ENCODE assay signal across 11 mouse cellular contexts in genomic region chr6:84009915-84010302, GRCm38 (mm10). TPM values are rescaled to one million over a fixed set of nuclear protein-coding genes. Genes with fewer than 3 reads are reported as not detected.
DNase-seq lines count a peak whose midpoint lies in the region; ATAC-seq lines count a peak whose summit lies in the region.
"Had no signal": no experiment of that assay in that cellular context is flagged by ENCODE, and none has a peak within 500 bp of the region (broad histone marks: within the 10 kb centered on the region; RNA-seq: fewer than 3 reads in every experiment).

No protein-coding gene starts in this region.

- no peak for DNase-seq in heart, adult 8-10 months (ENCODE audit: low spot score)
- peak; percentile 18 for DNase-seq in Muller cell, postnatal 12 days (ENCODE audit: inconsistent ontology term)
- DNase-seq in gastrocnemius, postnatal 10 days = no peak
- no peak for DNase-seq in thymus, postnatal 25 days
- DNase-seq: cerebellum, adult 11 months had no signal

- WGBS in heart, embryonic 13.5 days = 19% methylated on average over 4 of the region's 4 CpGs
- WGBS in heart, embryonic 16.5 days = 22% methylated on average over 4 of the region's 4 CpGs
- 24% methylated on average over 4 of the region's 4 CpGs for WGBS in limb, embryonic 13.5 days

- no peaks in the 10 kb centered on the region for H3K9me3 ChIP-seq in heart, embryonic 13.5 days
- no peaks in the 10 kb centered on the region for H3K9me3 ChIP-seq in heart, embryonic 16.5 days (replicated peaks; ENCODE audit: control insufficient read depth, low read length)
- H3K9me3 ChIP-seq in limb, embryonic 13.5 days = no peaks in the 10 kb centered on the region

- peaks cover 60% of the 10 kb centered on the region for H3K4me1 ChIP-seq in heart, embryonic 13.5 days
- peaks cover 34% of the 10 kb centered on the region for H3K4me1 ChIP-seq in heart, embryonic 16.5 days (ENCODE audit: control insufficient read depth, insufficient read depth, low read length)
- H3K4me1 ChIP-seq in limb, embryonic 13.5 days = peaks cover 28% of the 10 kb centered on the region

- H3K27me3 ChIP-seq in heart, embryonic 13.5 days (replicated peaks) = no peaks in the 10 kb centered on the region
- no peaks in the 10 kb centered on the region for H3K27me3 ChIP-seq in heart, embryonic 16.5 days (ENCODE audit: control insufficient read depth, insufficient read depth, low read length)
- peaks cover 24% of the 10 kb centered on the region for H3K27me3 ChIP-seq in limb, embryonic 13.5 days

- no peaks in the 10 kb centered on the region for H3K36me3 ChIP-seq in heart, embryonic 13.5 days
- no peaks in the 10 kb centered on the region for H3K36me3 ChIP-seq in heart, embryonic 16.5 days (ENCODE audit: control insufficient read depth, insufficient read depth)
- no peaks in the 10 kb centered on the region for H3K36me3 ChIP-seq in limb, embryonic 13.5 days

- H3K27ac ChIP-seq in heart, embryonic 13.5 days (replicated peaks) = peak overlapping the region; percentile 94
- H3K27ac ChIP-seq in heart, embryonic 16.5 days (ENCODE audit: low read length) = peak overlapping the region; percentile 88
- H3K27ac ChIP-seq in limb, embryonic 13.5 days = no peak overlapping the region; the same call in 1 of the 2 replicates
- H3K27ac ChIP-seq: macrophage had no signal

- peak overlapping the region; percentile 84 for H3K4me2 ChIP-seq in heart, embryonic 13.5 days
- H3K4me2 ChIP-seq in heart, embryonic 16.5 days (ENCODE audit: low read depth, low read length) = peak overlapping the region; percentile 74
- peak overlapping the region; percentile 28 for H3K4me2 ChIP-seq in limb, embryonic 13.5 days (replicated peaks)

- ATAC-seq in heart, embryonic 13.5 days (ENCODE audit: extremely low read depth, insufficient number of reproducible peaks, low FRiP score, low TSS enrichment) = no peak
- ATAC-seq in heart, embryonic 16.5 days (replicated peaks; ENCODE audit: extremely low read depth, insufficient read depth, low FRiP score) = no peak
- ATAC-seq in limb, embryonic 13.5 days (ENCODE audit: low FRiP score, low read depth) = no peak; the same call in 1 of the 2 replicates
- ATAC-seq in megakaryocyte-erythroid progenitor cell, adult 5-6 weeks (replicated peaks; ENCODE audit: low FRiP score, low TSS enrichment, poor library complexity, severe bottlenecking) = no peak
- ATAC-seq: CD4-positive, CD25-positive, alpha-beta regulatory T cell, adult 4 months had no signal

- H3K9ac ChIP-seq in heart, embryonic 13.5 days = peak overlapping the region; percentile 80
- H3K9ac ChIP-seq in heart, embryonic 16.5 days (ENCODE audit: low read length) = peak overlapping the region; percentile 63
- H3K9ac ChIP-seq in limb, embryonic 13.5 days = no peak overlapping the region

- peak overlapping the region; percentile 58 for H3K4me3 ChIP-seq in heart, embryonic 13.5 days
- H3K4me3 ChIP-seq in heart, embryonic 16.5 days (ENCODE audit: low read length) = peak overlapping the region; percentile 59
- H3K4me3 ChIP-seq in limb, embryonic 13.5 days = no peak overlapping the region; the same call in 1 of the 2 replicates

RNA-seq across cellular contexts. Expression of gene Dysf, which starts 1.5 kb away (rescaled TPM):
- 11.2 and 13.1 TPM in 2 replicates for polyA plus RNA-seq in heart, embryonic 13.5 days (2015; fragmentation: Nextera tagmentation; extraction: Ambion mirVana)
- 100 to 1,000 TPM in 3 of 4 experiments, 10 to 100 TPM in 1; 94.9 to 111 (median 106) TPM for total RNA-seq in heart, adult 8-10 months (2022)
- 13.2 and 15.5 TPM in 2 replicates for polyA plus RNA-seq in heart, embryonic 16.5 days (2015; fragmentation: Nextera tagmentation; extraction: Ambion mirVana)
- polyA plus RNA-seq in limb, embryonic 13.5 days (2015; fragmentation: Nextera tagmentation; extraction: Ambion mirVana) = 8.3 and 10.2 TPM in 2 replicates
- 100 to 1,000 TPM; 111 to 117 TPM for total RNA-seq in gastrocnemius, postnatal 10 days (2021)
- total RNA-seq in megakaryocyte-erythroid progenitor cell, adult 5-6 weeks (2014; fragmentation: Nextera tagmentation) = not detected in 2 replicates
- not detected in 2 replicates for total RNA-seq in megakaryocyte-erythroid progenitor cell, adult 5-6 weeks (2017)
- polyA plus RNA-seq: CD4-positive, CD25-positive, alpha-beta regulatory T cell, adult 4 months had no signal

Comparison
In these comparisons a context has a peak if more than half of its experiments do, and no peak if none do; other contexts are left out.
1. H3K4me2 ChIP-seq: peak in every context shown above with its lines; median percentile 84 in heart, embryonic 13.5 days; 74 in heart, embryonic 16.5 days; 28 in limb, embryonic 13.5 days.
2. RNA of gene Dysf, which starts 1.5 kb away (total RNA-seq): 111 to 117 TPM in gastrocnemius, postnatal 10 days and 94.9 to 111 TPM in heart, adult 8-10 months; not detected in megakaryocyte-erythroid progenitor cell, adult 5-6 weeks; every median in the first group is over 10 times any median in the second.